Mouse (Mus musculus): ENCODE data around the gene Stac3. TPM values are rescaled to one million over a fixed set of nuclear protein-coding genes. Genes with fewer than 3 reads are reported as not detected.
A peak's percentile ranks its signal among the peaks of the same experiment; 100 is the strongest.

The Stac3 gene
- polyA plus RNA-seq, 1 experiment from 2014 or later = 0.53 TPM

DNA sequence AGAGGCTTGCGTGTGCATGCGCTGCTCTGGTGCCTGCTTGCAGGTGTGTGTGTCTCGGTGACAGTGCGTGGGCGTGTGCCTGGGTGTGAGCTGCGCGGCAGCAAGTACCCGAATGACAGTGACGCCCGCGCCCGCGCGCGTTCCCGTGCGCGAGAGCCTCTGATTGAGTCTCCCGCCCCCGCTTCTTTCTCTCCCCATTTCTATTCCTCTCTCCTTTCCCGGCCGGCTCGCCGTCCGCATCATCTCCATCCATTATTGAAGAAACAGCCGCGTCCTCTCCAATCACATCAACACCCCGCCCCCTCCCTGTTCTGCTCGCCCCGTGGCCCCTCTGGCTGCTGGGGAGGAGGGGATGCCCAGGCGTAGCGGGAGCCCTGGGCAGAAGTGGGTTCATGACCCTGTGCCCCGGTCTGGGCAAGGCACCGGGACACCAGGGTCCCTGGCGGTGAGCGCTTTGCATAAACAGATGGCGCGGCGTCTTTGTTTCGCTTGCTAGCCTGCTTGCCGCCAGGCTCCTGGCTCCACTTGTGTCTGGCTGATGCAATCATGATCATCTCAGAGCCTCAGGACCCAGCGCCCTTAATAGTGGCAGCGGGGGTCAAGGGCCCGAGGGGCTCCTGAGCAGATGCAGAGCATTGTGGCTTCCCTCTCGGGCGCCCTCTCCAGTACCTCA, 10.3 kb downstream of the Stac3 start:
- H3K36me3 ChIP-seq (ENCODE audit: insufficient read depth, low read length) = no peaks in the 10 kb centered on the region
- peak overlapping the region; percentile 44 for H3K4me3 ChIP-seq (ENCODE audit: low read depth, low read length)
- H3K9me3 ChIP-seq (ENCODE audit: low read length) = no peaks in the 10 kb centered on the region
- TF ChIP-seq CTCF (IDR thresholded peaks at IDR 0.05) = peak; percentile 50; the same call in 1 of the 2 replicates
- no peak for TF ChIP-seq EP300 (IDR thresholded peaks at IDR 0.05)
- H3K4me1 ChIP-seq (ENCODE audit: insufficient read depth, low read depth, low read length) = peaks cover 24% of the 10 kb centered on the region
- ATAC-seq = no peak
- peaks cover 27% of the 10 kb centered on the region; the same call in 1 of the 2 replicates for H3K27me3 ChIP-seq (replicated peaks; ENCODE audit: insufficient read depth, low read length)
- H3K27ac ChIP-seq (ENCODE audit: low read length) = no peak overlapping the region
- WGBS = 5% methylated on average over 40 of the region's 46 CpGs
- H3K9ac ChIP-seq (replicated peaks; ENCODE audit: low read depth) = 0 out of 2 replicates have a peak overlapping the region, but pooled peaks have one; percentile 12
- H3K4me2 ChIP-seq (replicated peaks; ENCODE audit: low read depth, low read length) = peak overlapping the region; percentile 91
- peak; percentile 36 for DNase-seq (ENCODE audit: low spot score)

DNA sequence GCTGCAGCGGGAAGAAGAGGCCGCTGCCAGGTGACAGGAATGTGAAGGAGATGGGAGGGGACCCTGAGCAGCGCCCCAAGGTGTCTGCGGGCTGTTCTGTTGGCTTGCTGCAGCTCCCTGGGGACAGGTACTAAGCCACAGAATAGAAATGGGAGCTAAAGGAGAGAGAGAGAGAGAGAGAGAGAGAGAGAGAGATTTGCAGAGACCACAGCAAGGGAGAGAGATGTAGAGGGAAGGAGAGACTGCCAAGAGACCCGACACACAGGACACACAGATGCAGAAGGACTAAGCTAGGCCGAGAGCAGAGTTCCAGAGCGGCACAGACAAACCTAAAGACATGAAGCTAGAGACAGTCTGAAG, 10.8 kb downstream of the Stac3 start:
- H3K4me2 ChIP-seq (replicated peaks; ENCODE audit: low read depth, low read length) = peak overlapping the region; percentile 91
- peak overlapping the region; percentile 44 for H3K4me3 ChIP-seq (ENCODE audit: low read depth, low read length)
- ATAC-seq (no peak), DNase-seq (ENCODE audit: low spot score) (no peak)
- H3K27ac ChIP-seq (ENCODE audit: low read length) = no peak overlapping the region
- H3K9me3 ChIP-seq (ENCODE audit: low read length) = no peaks in the 10 kb centered on the region
- WGBS = 6% methylated on average over 7 of the region's 7 CpGs
- peaks cover 27% of the 10 kb centered on the region; the same call in 1 of the 2 replicates for H3K27me3 ChIP-seq (replicated peaks; ENCODE audit: insufficient read depth, low read length)
- TF ChIP-seq EP300 (IDR thresholded peaks at IDR 0.05) (no peak), CTCF (IDR thresholded peaks at IDR 0.05) (no peak; the same call in 1 of the 2 replicates)
- 0 out of 2 replicates have a peak overlapping the region, but pooled peaks have one; percentile 12 for H3K9ac ChIP-seq (replicated peaks; ENCODE audit: low read depth)
- H3K36me3 ChIP-seq (ENCODE audit: insufficient read depth, low read length) = no peaks in the 10 kb centered on the region
- peaks cover 27% of the 10 kb centered on the region for H3K4me1 ChIP-seq (ENCODE audit: insufficient read depth, low read depth, low read length)

DNA sequence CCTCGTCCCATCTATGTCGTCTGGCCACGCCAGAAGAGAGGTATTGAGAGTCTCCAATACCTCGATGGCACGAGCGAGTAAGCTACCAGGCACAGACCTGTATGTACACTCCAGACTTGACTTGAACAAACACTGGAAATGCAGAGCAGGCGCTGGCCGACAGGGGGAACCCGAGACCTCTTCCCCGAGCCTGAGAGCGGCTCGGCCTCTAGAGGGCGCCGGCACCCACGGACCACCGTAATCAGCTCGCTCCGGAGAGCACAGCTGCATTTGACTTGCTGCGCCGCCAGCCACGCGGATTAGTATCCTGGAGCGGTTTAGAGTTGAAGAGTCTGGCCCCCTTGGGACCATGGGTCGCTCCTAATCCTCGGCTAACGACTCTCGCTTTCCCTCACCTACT, 11.3 kb downstream of the Stac3 start:
- DNase-seq (ENCODE audit: low spot score) (peak; percentile 92), ATAC-seq (peak; percentile 63)
- peaks cover 25% of the 10 kb centered on the region; the same call in 1 of the 2 replicates for H3K27me3 ChIP-seq (replicated peaks; ENCODE audit: insufficient read depth, low read length)
- TF ChIP-seq EP300 (IDR thresholded peaks at IDR 0.05) (no peak), CTCF (IDR thresholded peaks at IDR 0.05) (peak; percentile 100)
- H3K27ac ChIP-seq (ENCODE audit: low read length) = no peak overlapping the region
- H3K9ac ChIP-seq (replicated peaks; ENCODE audit: low read depth) = peak overlapping the region; percentile 26; the same call in 1 of the 2 replicates
- peaks cover 28% of the 10 kb centered on the region for H3K4me1 ChIP-seq (ENCODE audit: insufficient read depth, low read depth, low read length)
- H3K4me3 ChIP-seq (ENCODE audit: low read depth, low read length) = peak overlapping the region; percentile 30
- peak overlapping the region; percentile 91 for H3K4me2 ChIP-seq (replicated peaks; ENCODE audit: low read depth, low read length)
- no peaks in the 10 kb centered on the region for H3K9me3 ChIP-seq (ENCODE audit: low read length)
- WGBS = 0% methylated on average over 27 of the region's 27 CpGs
- no peaks in the 10 kb centered on the region for H3K36me3 ChIP-seq (ENCODE audit: insufficient read depth, low read length)

GRCm38 (mm10) chr10:127513501-127514091, 12.1 kb downstream of the Stac3 start:
- 3% methylated on average over 15 of the region's 16 CpGs for WGBS
- H3K9ac ChIP-seq (replicated peaks; ENCODE audit: low read depth) = peak overlapping the region; percentile 26; the same call in 1 of the 2 replicates
- peaks cover 19% of the 10 kb centered on the region; the same call in 1 of the 2 replicates for H3K27me3 ChIP-seq (replicated peaks; ENCODE audit: insufficient read depth, low read length)

DNA sequence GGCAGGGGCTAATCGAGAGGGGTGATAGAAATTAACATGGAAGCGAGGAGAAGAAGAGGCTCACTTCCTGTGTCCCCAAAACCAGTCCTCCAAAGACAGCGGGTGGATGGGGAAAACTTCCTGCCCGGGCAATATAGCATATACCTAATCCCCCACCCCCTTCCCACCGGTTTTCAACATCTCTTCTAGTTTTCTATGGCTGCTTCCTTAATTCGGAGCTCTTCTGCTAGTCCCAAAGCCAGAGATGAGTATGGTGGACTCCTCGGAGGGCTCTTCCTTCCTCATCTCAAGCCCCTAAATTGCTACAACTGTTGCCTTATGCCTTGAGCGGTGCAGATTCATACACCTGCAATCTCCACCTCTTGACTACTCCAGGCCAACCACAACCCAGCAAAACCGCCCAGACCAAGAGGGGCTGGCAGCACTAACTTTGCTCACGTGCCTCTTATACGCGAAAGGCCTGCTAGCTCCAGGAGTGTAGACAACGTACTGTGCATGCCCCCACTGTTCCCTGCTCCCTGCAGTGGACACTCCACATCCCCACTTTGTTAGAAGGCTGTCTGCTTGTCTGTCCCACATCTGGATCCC, 12.7 kb downstream of the Stac3 start:
- TF ChIP-seq EP300 (IDR thresholded peaks at IDR 0.05) = no peak
- no peak overlapping the region for H3K4me3 ChIP-seq (ENCODE audit: low read depth, low read length)
- no peaks in the 10 kb centered on the region for H3K9me3 ChIP-seq (ENCODE audit: low read length)
- 23% methylated on average over 13 of the region's 13 CpGs for WGBS
- peak overlapping the region; percentile 91; the same call in 1 of the 2 replicates for H3K4me2 ChIP-seq (replicated peaks; ENCODE audit: low read depth, low read length)
- peaks cover 19% of the 10 kb centered on the region; the same call in 1 of the 2 replicates for H3K27me3 ChIP-seq (replicated peaks; ENCODE audit: insufficient read depth, low read length)
- H3K4me1 ChIP-seq (ENCODE audit: insufficient read depth, low read depth, low read length) = peaks cover 28% of the 10 kb centered on the region
- no peaks in the 10 kb centered on the region for H3K36me3 ChIP-seq (ENCODE audit: insufficient read depth, low read length)
- H3K9ac ChIP-seq (replicated peaks; ENCODE audit: low read depth) = no peak overlapping the region
- peak overlapping the region; percentile 20; the same call in 1 of the 2 replicates for H3K27ac ChIP-seq (ENCODE audit: low read length)
- no peak for DNase-seq (ENCODE audit: low spot score)
- no peak for ATAC-seq

More at GRCm38 (mm10) chr10:127513501-127514091, 12.1 kb downstream of the Stac3 start:
- H3K4me1 ChIP-seq (ENCODE audit: insufficient read depth, low read depth, low read length) = peaks cover 28% of the 10 kb centered on the region
- no peaks in the 10 kb centered on the region for H3K36me3 ChIP-seq (ENCODE audit: insufficient read depth, low read length)
- ATAC-seq = no peak
- peak overlapping the region; percentile 30 for H3K4me3 ChIP-seq (ENCODE audit: low read depth, low read length)
- H3K4me2 ChIP-seq (replicated peaks; ENCODE audit: low read depth, low read length) = peak overlapping the region; percentile 91
- no peaks in the 10 kb centered on the region for H3K9me3 ChIP-seq (ENCODE audit: low read length)
- no peak for TF ChIP-seq EP300 (IDR thresholded peaks at IDR 0.05)
- no peak for TF ChIP-seq CTCF (IDR thresholded peaks at IDR 0.05)
- DNase-seq (ENCODE audit: low spot score) = no peak
- H3K27ac ChIP-seq (ENCODE audit: low read length) = no peak overlapping the region

DNA sequence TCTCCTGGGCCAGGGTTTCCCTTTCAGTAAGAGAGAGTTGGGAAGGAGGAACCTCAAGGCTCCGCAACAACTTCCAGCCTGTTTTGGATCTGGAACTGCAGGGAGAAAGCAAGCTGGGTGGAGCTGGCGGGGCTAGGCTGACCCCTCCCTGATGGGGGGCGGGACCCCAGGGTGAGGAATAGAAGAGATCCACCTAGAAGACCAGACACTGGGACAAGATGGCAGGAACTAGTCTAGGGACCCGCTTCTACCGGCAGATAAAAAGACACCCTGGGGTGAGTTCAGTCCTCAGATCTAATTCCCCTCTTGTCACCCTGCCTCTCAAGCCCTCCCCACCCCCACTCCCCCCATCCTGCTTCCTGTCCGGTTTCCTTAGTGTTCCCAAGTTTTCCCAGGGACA, 13.3 kb downstream of the Stac3 start, which contains the start of gene Ndufa4l2:
Gene Ndufa4l2 (plus strand): TSS at position 204 of the 400 bp plus-strand sequence.
- Histone ChIP-seq H3K36me3 (ENCODE audit: insufficient read depth, low read length) (no peaks in the 10 kb centered on the region), H3K9ac (replicated peaks; ENCODE audit: low read depth) (no peak within 1 kb of the TSS), H3K4me2 (replicated peaks; ENCODE audit: low read depth, low read length) (peak within 1 kb of the TSS; percentile 91), H3K27me3 (replicated peaks; ENCODE audit: insufficient read depth, low read length) (peaks cover 19% of the 10 kb centered on the region; the same call in 1 of the 2 replicates), H3K27ac (ENCODE audit: low read length) (peak within 1 kb of the TSS; percentile 70), H3K4me3 (ENCODE audit: low read depth, low read length) (peak within 1 kb of the TSS; percentile 24), H3K9me3 (ENCODE audit: low read length) (no peaks in the 10 kb centered on the region), H3K4me1 (ENCODE audit: insufficient read depth, low read depth, low read length) (peaks cover 28% of the 10 kb centered on the region)
- ATAC-seq (peak; percentile 13; the same call in 1 of the 2 replicates), DNase-seq (ENCODE audit: low spot score) (no peak)
- TF ChIP-seq CTCF (IDR thresholded peaks at IDR 0.05) = no peak
- TF ChIP-seq EP300 (IDR thresholded peaks at IDR 0.05) = no peak
- 20% methylated on average over 4 of the region's 6 CpGs for WGBS
